Mouse (Mus musculus): ENCODE measurements around the gene Tmem132d. TPM values are rescaled to one million over a fixed set of nuclear protein-coding genes. Genes with fewer than 3 reads are reported as not detected.
"Not testable (repeated sequence)": the region's sequence is repeated elsewhere in the genome, so short reads cannot be mapped to it uniquely, and the experiment has no call there.

The Tmem132d gene
- polyA plus RNA-seq, 1 experiment from 2014 or later, result 0.70 TPM

DNA sequence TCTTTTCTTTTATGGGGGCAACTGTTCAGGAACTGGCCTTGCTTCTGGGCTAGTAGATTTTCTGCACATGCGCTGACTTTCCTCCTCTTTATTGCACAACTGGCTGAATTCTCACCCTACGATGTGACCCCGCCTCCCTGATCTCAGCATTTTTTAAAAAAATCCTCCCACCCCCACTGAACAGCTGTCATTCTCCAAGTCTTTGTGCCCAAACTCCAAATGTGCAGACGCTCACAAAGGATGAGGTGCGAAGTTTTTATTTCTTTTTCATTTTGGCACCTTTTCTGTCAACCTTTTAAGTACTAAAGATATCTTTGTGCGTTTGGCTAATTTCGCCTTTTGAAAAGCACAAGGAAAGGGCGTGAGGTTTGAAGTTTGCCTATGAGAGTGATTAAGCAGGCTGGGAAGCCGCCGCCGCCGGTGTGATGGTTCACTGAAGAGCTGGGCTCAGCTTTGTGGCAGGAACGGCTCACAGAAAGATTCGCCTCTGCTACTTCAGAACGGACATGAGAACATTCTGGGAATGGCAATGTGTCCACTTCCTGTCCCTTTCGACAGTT, 478.6 kb downstream of the Tmem132d start:
- Histone ChIP-seq H3K4me2 (replicated peaks) (no peak overlapping the region), H3K4me1 (no peaks in the 10 kb centered on the region), H3K9me3 (no peaks in the 10 kb centered on the region), H3K9ac (replicated peaks) (no peak overlapping the region), H3K27me3 (no peaks in the 10 kb centered on the region), H3K27ac (replicated peaks) (no peak overlapping the region), H3K4me3 (no peak overlapping the region), H3K36me3 (no peaks in the 10 kb centered on the region)
- ATAC-seq (ENCODE audit: low FRiP score, low read depth), result no peak
- WGBS, result 80% methylated on average over 16 of the region's 16 CpGs

DNA sequence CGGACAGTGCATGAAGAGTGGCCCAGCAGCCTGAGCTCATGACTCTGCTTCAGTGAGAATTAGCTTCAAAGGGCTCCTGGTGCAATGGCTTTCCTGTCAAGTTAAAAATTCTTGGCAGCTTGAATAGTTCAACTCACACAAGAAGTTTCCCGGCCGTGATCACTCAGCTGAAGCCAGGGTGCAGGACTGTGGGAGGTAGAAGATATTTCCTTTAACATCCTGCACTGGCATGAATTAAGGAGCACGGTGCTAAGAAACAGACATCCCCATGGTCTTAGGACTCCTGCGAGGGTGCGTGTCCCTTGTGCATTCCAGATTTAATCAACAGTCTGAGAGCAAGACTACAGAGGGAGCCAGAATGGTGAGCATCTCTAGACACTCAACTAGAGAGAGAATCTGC, 480.1 kb downstream of the Tmem132d start:
- H3K27ac ChIP-seq (replicated peaks), result no peak overlapping the region

DNA sequence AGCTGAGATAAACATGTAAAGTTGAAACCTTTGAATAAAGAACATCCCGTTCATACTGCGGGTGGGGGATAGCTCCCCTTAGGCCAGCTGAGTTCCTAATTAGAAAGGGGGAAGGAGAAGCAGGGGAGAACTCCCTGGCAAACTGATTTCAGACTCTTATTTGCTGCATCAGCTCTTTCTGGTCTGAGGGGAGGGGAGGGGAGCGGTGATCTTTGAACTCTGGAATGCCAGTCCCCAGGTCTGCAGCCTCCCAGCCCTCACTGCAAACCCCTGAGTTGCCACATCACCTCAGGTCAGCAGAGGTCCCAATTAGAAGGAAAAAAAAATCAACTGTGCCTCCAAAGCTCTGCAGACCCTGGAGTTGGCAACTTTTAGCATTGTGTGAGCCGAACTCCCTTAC, 482.3 kb downstream of the Tmem132d start:
- ATAC-seq (ENCODE audit: low FRiP score, low read depth), result no peak
- H3K4me2 ChIP-seq (replicated peaks), result no peak overlapping the region
- no peak overlapping the region for H3K4me3 ChIP-seq
- H3K9me3 ChIP-seq, result no peaks in the 10 kb centered on the region
- no peak overlapping the region for H3K9ac ChIP-seq (replicated peaks)
- H3K27ac ChIP-seq (replicated peaks), result no peak overlapping the region
- 68% methylated on average over 4 of the region's 4 CpGs for WGBS
- no peaks in the 10 kb centered on the region for H3K36me3 ChIP-seq
- H3K27me3 ChIP-seq, result no peaks in the 10 kb centered on the region
- no peaks in the 10 kb centered on the region for H3K4me1 ChIP-seq

More for the DNA sequence above, 480.1 kb downstream of the Tmem132d start:
- Histone ChIP-seq H3K4me3 (no peak overlapping the region), H3K9ac (replicated peaks) (no peak overlapping the region), H3K4me1 (no peaks in the 10 kb centered on the region), H3K36me3 (no peaks in the 10 kb centered on the region), H3K4me2 (replicated peaks) (no peak overlapping the region), H3K9me3 (no peaks in the 10 kb centered on the region), H3K27me3 (no peaks in the 10 kb centered on the region)
- ATAC-seq (ENCODE audit: low FRiP score, low read depth), result no peak
- WGBS, result 73% methylated on average over 6 of the region's 6 CpGs

DNA sequence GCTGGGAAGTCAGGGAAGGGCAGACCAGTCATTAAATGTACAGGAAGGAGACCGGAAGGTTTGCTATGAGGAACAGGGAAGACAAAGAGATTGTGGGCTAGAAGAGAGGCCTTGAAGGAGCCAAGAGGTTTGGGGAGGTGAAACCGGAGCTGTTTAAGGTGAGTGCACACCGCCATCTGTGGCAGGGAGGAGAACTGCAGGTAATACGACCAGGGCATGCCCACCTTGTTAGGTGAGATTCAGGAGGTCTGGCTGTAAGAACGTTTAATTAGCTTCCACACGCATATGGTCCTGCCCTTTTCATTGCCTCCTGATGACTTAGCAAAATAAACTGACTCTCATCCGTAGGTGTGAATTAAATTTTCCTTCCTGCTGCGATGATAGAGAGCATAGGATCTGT, 485.6 kb downstream of the Tmem132d start:
- no peaks in the 10 kb centered on the region for H3K36me3 ChIP-seq
- H3K27me3 ChIP-seq, result no peaks in the 10 kb centered on the region
- no peaks in the 10 kb centered on the region for H3K4me1 ChIP-seq
- WGBS, result 29% methylated on average over 8 of the region's 8 CpGs
- ATAC-seq (ENCODE audit: low FRiP score, low read depth), result no peak
- no peak overlapping the region for H3K27ac ChIP-seq (replicated peaks)
- no peak overlapping the region for H3K4me3 ChIP-seq
- no peak overlapping the region for H3K4me2 ChIP-seq (replicated peaks)
- no peaks in the 10 kb centered on the region for H3K9me3 ChIP-seq
- H3K9ac ChIP-seq (replicated peaks), result no peak overlapping the region

- not testable (repeated sequence) for H3K27ac ChIP-seq (replicated peaks); H3K4me3 ChIP-seq; H3K4me1 ChIP-seq; H3K4me2 ChIP-seq (replicated peaks); H3K9ac ChIP-seq (replicated peaks); H3K27me3 ChIP-seq; ATAC-seq (ENCODE audit: low FRiP score, low read depth); H3K9me3 ChIP-seq; H3K36me3 ChIP-seq
- WGBS, result 83% methylated on average over 3 of the region's 3 CpGs
These were observed 490.7 kb downstream of the Tmem132d start for GRCm38 (mm10) chr5:127942171-127942570.

DNA sequence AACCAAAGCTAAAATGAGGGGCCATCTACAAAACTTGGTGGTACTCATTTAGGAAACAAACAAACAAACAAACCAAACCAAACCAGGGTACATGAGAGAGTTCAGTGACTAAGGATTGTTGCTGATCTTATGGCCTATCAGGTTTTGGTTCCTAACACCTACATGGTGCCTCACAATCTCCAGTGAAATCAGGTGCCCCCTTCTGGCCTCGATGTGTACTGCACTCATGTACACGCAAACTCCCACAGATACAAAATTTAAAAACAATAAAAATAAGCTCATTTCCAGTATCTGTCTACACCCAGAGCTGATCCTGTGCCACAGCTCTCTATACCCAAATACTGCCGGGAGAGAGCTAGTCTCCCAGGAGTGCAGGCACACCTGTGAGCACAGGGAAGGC, 495.0 kb downstream of the Tmem132d start:
- Histone ChIP-seq H3K27me3 (no peaks in the 10 kb centered on the region), H3K9me3 (no peaks in the 10 kb centered on the region), H3K36me3 (no peaks in the 10 kb centered on the region), H3K27ac (replicated peaks) (no peak overlapping the region), H3K9ac (replicated peaks) (no peak overlapping the region), H3K4me2 (replicated peaks) (no peak overlapping the region), H3K4me1 (no peaks in the 10 kb centered on the region), H3K4me3 (no peak overlapping the region)
- 75% methylated on average over 3 of the region's 3 CpGs for WGBS
- ATAC-seq (ENCODE audit: low FRiP score, low read depth), result no peak

DNA sequence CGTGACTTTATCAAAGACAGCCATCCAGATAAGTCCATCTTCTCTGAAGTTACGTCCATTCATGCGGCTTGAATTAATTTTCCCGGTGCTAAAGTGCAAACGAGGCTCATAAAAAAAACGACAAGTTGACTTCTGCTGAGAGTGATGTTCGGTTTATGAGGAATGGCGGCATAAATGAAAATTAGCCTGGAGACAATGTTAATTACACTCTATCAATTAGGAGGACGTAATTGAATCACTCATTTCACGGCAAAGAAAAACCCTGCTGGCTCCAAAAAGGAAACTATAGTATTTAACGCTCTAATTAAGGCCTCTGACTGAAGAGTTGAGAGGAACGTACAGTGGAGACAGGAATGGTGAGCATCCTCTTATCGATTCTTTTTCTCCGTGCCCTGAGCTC, 503.2 kb downstream of the Tmem132d start:
- Histone ChIP-seq H3K9ac (replicated peaks) (no peak overlapping the region), H3K36me3 (no peaks in the 10 kb centered on the region), H3K4me3 (no peak overlapping the region), H3K4me1 (no peaks in the 10 kb centered on the region), H3K27me3 (peaks cover 13% of the 10 kb centered on the region), H3K4me2 (replicated peaks) (no peak overlapping the region), H3K9me3 (0 out of 2 replicates have a peak, but pooled peaks cover 4% of the 10 kb centered on the region), H3K27ac (replicated peaks) (no peak overlapping the region)
- WGBS, result 87% methylated on average over 14 of the region's 14 CpGs
- no peak for ATAC-seq (ENCODE audit: low FRiP score, low read depth)

- Histone ChIP-seq H3K4me3 (no peak overlapping the region), H3K9me3 (0 out of 2 replicates have a peak, but pooled peaks cover 4% of the 10 kb centered on the region), H3K9ac (replicated peaks) (no peak overlapping the region), H3K27me3 (peaks cover 21% of the 10 kb centered on the region), H3K4me1 (peaks cover 16% of the 10 kb centered on the region), H3K36me3 (no peaks in the 10 kb centered on the region), H3K4me2 (replicated peaks) (no peak overlapping the region), H3K27ac (replicated peaks) (no peak overlapping the region)
- ATAC-seq (ENCODE audit: low FRiP score, low read depth), result no peak
- WGBS, result 80% methylated on average over 2 of the region's 2 CpGs
These were observed 506.2 kb downstream of the Tmem132d start for GRCm38 (mm10) chr5:127926686-127927085.

GRCm38 (mm10) chr5:127924106-127924505, 508.8 kb downstream of the Tmem132d start:
- H3K4me3 ChIP-seq, result no peak overlapping the region
- no peak overlapping the region for H3K9ac ChIP-seq (replicated peaks)
- no peaks in the 10 kb centered on the region for H3K36me3 ChIP-seq
- H3K9me3 ChIP-seq, result 0 out of 2 replicates have a peak, but pooled peaks cover 4% of the 10 kb centered on the region
- peak overlapping the region; percentile 25 for H3K4me2 ChIP-seq (replicated peaks)
- 14% methylated on average over 3 of the region's 3 CpGs for WGBS
- H3K27ac ChIP-seq (replicated peaks), result no peak overlapping the region
- ATAC-seq (ENCODE audit: low FRiP score, low read depth), result peak; percentile 85; the same call in 1 of the 2 replicates
- H3K4me1 ChIP-seq, result peaks cover 16% of the 10 kb centered on the region
- peaks cover 40% of the 10 kb centered on the region for H3K27me3 ChIP-seq

DNA sequence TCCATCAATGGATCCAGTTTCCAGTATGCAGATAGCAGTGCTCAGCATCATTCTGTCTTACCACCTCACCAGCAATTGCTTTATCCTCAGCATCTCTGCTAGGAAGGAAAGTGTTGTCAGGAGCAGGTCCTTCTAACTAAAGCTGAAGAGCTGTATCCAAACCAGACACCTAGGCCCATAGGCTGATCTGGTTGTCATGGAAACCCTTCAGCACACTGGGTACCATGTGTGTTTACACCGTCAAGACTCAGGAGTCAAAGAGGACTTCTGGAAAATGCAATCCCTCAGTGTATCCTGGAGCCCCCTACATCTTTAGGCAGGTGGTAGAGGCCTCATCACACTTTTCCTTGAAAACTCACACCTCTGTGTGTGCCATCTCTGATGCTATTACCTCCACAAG, 513.7 kb downstream of the Tmem132d start:
- no peaks in the 10 kb centered on the region for H3K9me3 ChIP-seq
- no peak overlapping the region for H3K9ac ChIP-seq (replicated peaks)
- peaks cover 11% of the 10 kb centered on the region for H3K4me1 ChIP-seq
- H3K4me3 ChIP-seq, result no peak overlapping the region
- WGBS, result 68% methylated on average over 1 of the region's 1 CpGs
- no peak for ATAC-seq (ENCODE audit: low FRiP score, low read depth)
- no peak overlapping the region for H3K4me2 ChIP-seq (replicated peaks)
- no peaks in the 10 kb centered on the region for H3K36me3 ChIP-seq
- H3K27ac ChIP-seq (replicated peaks), result no peak overlapping the region
- H3K27me3 ChIP-seq, result peaks cover 32% of the 10 kb centered on the region

GRCm38 (mm10) chr5:127918376-127918775, 514.5 kb downstream of the Tmem132d start:
- no peak for ATAC-seq (ENCODE audit: low FRiP score, low read depth)
- H3K4me3 ChIP-seq, result no peak overlapping the region
- 83% methylated on average over 3 of the region's 3 CpGs for WGBS

DNA sequence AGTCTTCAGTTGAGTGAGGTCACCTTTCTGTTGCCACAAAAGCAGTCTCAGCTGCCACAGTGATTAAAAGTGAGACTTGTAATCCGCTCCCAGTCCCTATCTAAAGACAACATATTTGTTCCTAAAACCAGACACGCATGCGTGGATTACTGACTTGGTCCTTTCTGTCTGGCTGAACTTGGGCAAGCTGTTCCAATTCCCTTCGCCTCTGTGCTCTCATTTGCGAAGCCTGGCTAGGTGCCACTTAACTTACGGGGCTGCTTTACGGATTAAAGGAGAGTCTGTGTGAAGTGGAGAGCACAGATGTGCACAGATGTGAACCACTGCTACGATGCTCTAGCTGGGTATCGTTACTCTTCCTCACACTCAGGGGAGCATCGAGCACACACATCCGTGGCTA, 518.7 kb downstream of the Tmem132d start:
- no peak overlapping the region for H3K4me3 ChIP-seq
- H3K4me2 ChIP-seq (replicated peaks), result no peak overlapping the region
- H3K4me1 ChIP-seq, result no peaks in the 10 kb centered on the region; the same call in 1 of the 2 replicates
- WGBS, result 86% methylated on average over 11 of the region's 11 CpGs
- H3K9me3 ChIP-seq, result no peaks in the 10 kb centered on the region
- H3K27ac ChIP-seq (replicated peaks), result no peak overlapping the region
- no peak for ATAC-seq (ENCODE audit: low FRiP score, low read depth)
- no peak overlapping the region for H3K9ac ChIP-seq (replicated peaks)
- H3K36me3 ChIP-seq, result no peaks in the 10 kb centered on the region
- peaks cover 6% of the 10 kb centered on the region; the same call in 1 of the 2 replicates for H3K27me3 ChIP-seq

More at GRCm38 (mm10) chr5:127918376-127918775, 514.5 kb downstream of the Tmem132d start:
- Histone ChIP-seq H3K4me2 (replicated peaks) (no peak overlapping the region), H3K9ac (replicated peaks) (no peak overlapping the region), H3K36me3 (no peaks in the 10 kb centered on the region), H3K27me3 (peaks cover 32% of the 10 kb centered on the region), H3K4me1 (peaks cover 3% of the 10 kb centered on the region), H3K27ac (replicated peaks) (no peak overlapping the region), H3K9me3 (no peaks in the 10 kb centered on the region)

DNA sequence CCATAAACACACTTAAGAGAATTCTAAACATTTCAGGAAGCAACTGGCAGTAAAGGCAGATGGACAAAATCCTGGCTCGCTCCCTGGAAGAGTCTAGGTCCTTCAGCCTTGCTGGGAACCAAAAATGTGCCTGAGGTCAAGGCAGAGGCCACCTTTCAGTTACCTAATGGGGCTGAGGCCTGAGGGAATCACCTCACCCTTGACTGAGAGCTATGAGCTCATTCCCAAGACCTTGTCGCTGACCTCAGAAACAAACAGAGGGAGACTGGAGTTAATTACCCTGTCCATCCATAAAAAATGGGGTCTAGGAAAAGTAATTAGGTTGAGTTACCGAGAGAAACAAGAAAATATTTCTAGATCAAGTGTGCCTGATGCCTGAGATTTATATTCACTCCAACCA, 521.3 kb downstream of the Tmem132d start:
- Histone ChIP-seq H3K27me3 (no peaks in the 10 kb centered on the region), H3K9me3 (no peaks in the 10 kb centered on the region), H3K36me3 (no peaks in the 10 kb centered on the region), H3K4me3 (no peak overlapping the region), H3K4me2 (replicated peaks) (no peak overlapping the region), H3K27ac (replicated peaks) (no peak overlapping the region), H3K9ac (replicated peaks) (no peak overlapping the region), H3K4me1 (no peaks in the 10 kb centered on the region)
- 74% methylated on average over 3 of the region's 3 CpGs for WGBS
- no peak for ATAC-seq (ENCODE audit: low FRiP score, low read depth)
